Mouse (Mus musculus): ENCODE measurements around the gene Cnot1. TPM values are rescaled to one million over a fixed set of nuclear protein-coding genes. Genes with fewer than 3 reads are reported as not detected.
"Not testable (repeated sequence)": the region's sequence is repeated elsewhere in the genome, so short reads cannot be mapped to it uniquely, and the experiment has no call there.

The Cnot1 gene
- total RNA-seq (2021) (100 to 1,000 TPM; 113 to 193 TPM), polyA plus RNA-seq (2012; rRNA removed) (27.6 and 52.4 TPM in 2 replicates)
- long read RNA-seq, partial matches to known transcripts, result 6 of 8 reads
- long read RNA-seq, other reads (novel, unspliced or antisense), result 2 of 8 reads

GRCm38 (mm10) chr8:95807331-95807843, at the start of gene Cnot1:
TSS of gene Cnot1 (minus strand) at chr8:95807464.
- DNase-seq, result peak; percentile 98

GRCm38 (mm10) chr8:95854174-95854573, 46.9 kb upstream of the Cnot1 start:
- DNase-seq, result no peak

- DNase-seq, result peak; percentile 84
These were observed 46.0 kb upstream of the Cnot1 start, which contains the start of gene Slc38a7 for GRCm38 (mm10) chr8:95853102-95853843. TSS of gene Slc38a7 (minus strand) at chr8:95853539.

- DNase-seq, result peak; percentile 72
These were observed 45.0 kb upstream of the Cnot1 start for GRCm38 (mm10) chr8:95852290-95852689.

- no peak for DNase-seq
These were observed 43.1 kb upstream of the Cnot1 start for GRCm38 (mm10) chr8:95850326-95850725.

GRCm38 (mm10) chr8:95848734-95849464, 41.6 kb upstream of the Cnot1 start:
- no peak for DNase-seq

GRCm38 (mm10) chr8:95848061-95848551, 40.8 kb upstream of the Cnot1 start:
- no peak for DNase-seq

- DNase-seq, result no peak
These were observed 37.8 kb upstream of the Cnot1 start for GRCm38 (mm10) chr8:95845026-95845425.

GRCm38 (mm10) chr8:95843968-95844367, 36.7 kb upstream of the Cnot1 start:
- DNase-seq, result no peak

GRCm38 (mm10) chr8:95841436-95841835, 34.2 kb upstream of the Cnot1 start:
- no peak for DNase-seq

GRCm38 (mm10) chr8:95839289-95839688, 32.0 kb upstream of the Cnot1 start:
- no peak for DNase-seq

- DNase-seq, result no peak
These were observed 30.0 kb upstream of the Cnot1 start for GRCm38 (mm10) chr8:95837266-95837665.

GRCm38 (mm10) chr8:95835891-95836290, 28.6 kb upstream of the Cnot1 start:
- no peak for DNase-seq

- peak; percentile 30 for DNase-seq
These were observed 26.2 kb upstream of the Cnot1 start for GRCm38 (mm10) chr8:95833435-95833984.

GRCm38 (mm10) chr8:95832603-95833434, 25.6 kb upstream of the Cnot1 start:
- peak; percentile 83 for DNase-seq

GRCm38 (mm10) chr8:95830144-95830543, 22.9 kb upstream of the Cnot1 start:
- no peak for DNase-seq

GRCm38 (mm10) chr8:95825162-95825561, 17.9 kb upstream of the Cnot1 start, which contains the start of gene Sap18b:
TSS of gene Sap18b (plus strand) at chr8:95825346.
- DNase-seq, result not testable (repeated sequence)

GRCm38 (mm10) chr8:95822699-95823098, 15.4 kb upstream of the Cnot1 start:
- no peak for DNase-seq

GRCm38 (mm10) chr8:95822096-95822495, 14.8 kb upstream of the Cnot1 start:
- no peak for DNase-seq

GRCm38 (mm10) chr8:95821266-95821665, 14.0 kb upstream of the Cnot1 start:
- no peak for DNase-seq

- no peak for DNase-seq
These were observed 10.9 kb upstream of the Cnot1 start for GRCm38 (mm10) chr8:95818211-95818610.
